Mouse (Mus musculus) hindbrain, embryonic 10.5 days (tissue): ENCODE results near the gene Drd4. TPM values are rescaled to one million over a fixed set of nuclear protein-coding genes. Genes with fewer than 3 reads are reported as not detected.

Experiments used
- DNase-seq: peaks from one replicate; pipeline ENCODE4 v3.0.0-alpha.2; 2017; ENCODE audit warnings: low spot score
- H3K27ac ChIP-seq: fragments of 300-500 bp; sonication (generic); 2 replicates; pipeline ENCODE4 v1.5.1; 2016; ENCODE audit warnings: mild to moderate bottlenecking, moderate library complexity
- H3K27me3 ChIP-seq: fragments of 300-500 bp; sonication (generic); 2 replicates; pipeline ENCODE4 v1.6.1; 2016; ENCODE audit warnings: mild to moderate bottlenecking; ENCODE audit not compliant: poor library complexity, insufficient read depth, severe bottlenecking
- H3K36me3 ChIP-seq: fragments of 300-500 bp; sonication (generic); 2 replicates; pipeline ENCODE4 v1.6.1; 2016; ENCODE audit warnings: mild to moderate bottlenecking, moderate library complexity
- H3K4me1 ChIP-seq: fragments of 300-500 bp; sonication (generic); replicated peaks from 2 replicates; pipeline ENCODE4 v1.6.1; 2016; ENCODE audit warnings: mild to moderate bottlenecking
- H3K4me3 ChIP-seq: fragments of 300-500 bp; sonication (generic); 2 replicates; pipeline ENCODE4 v1.5.1; 2016; ENCODE audit warnings: mild to moderate bottlenecking, moderate library complexity
- H3K9me3 ChIP-seq: fragments of 300-500 bp; sonication (generic); 2 replicates; pipeline ENCODE4 v1.6.1; 2016; ENCODE audit warnings: mild to moderate bottlenecking, moderate library complexity
- WGBS: fragments of 180-500 bp; shearing (Covaris S2); methylation state at CpG from one replicate; pipeline ENCODE4 v1.1.7; 2016; 5-methylcytosine and 5-hydroxymethylcytosine counted together
- polyA plus RNA-seq: library from polyadenylated mRNA; unstranded; fragments of >200 nt; fragmentation: Nextera tagmentation; extraction: Ambion mirVana; gene quantifications from 2 replicates; pipeline ENCODE4 v1.2.1, GENCODE M21; 2016

Gene Drd4
- polyA plus RNA-seq, 1 experiment from 2014 or later: 0.34 TPM

DNA sequence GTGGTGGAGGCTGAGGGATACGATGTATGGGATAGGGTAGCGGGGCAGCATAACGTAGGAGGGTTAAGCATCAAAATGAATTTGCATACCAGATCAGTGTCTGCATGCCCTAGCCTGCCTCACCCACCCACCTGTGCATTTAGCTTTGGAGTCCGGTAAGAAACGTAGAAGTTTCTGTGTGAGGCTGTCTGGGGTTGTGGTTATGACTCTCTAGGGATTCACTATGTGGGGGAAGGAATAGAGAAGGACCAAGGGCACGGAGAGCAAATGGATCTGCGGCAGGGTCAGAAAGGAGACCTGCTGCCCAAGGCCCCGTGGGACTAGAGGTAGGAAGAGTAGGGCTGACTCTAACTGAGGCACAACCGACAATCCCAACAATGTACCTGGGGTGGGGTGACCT lies 16.4 kb upstream of the Drd4 start:
- no peak overlapping the region for H3K4me3 ChIP-seq
- peaks cover 30% of the 10 kb centered on the region for H3K27me3 ChIP-seq
- H3K4me1 ChIP-seq: peaks cover 34% of the 10 kb centered on the region
- WGBS: 82% methylated on average over 9 of the region's 9 CpGs
- H3K27ac ChIP-seq: no peak overlapping the region
- no peaks in the 10 kb centered on the region for H3K9me3 ChIP-seq
- H3K36me3 ChIP-seq: no peaks in the 10 kb centered on the region
- DNase-seq: no peak

DNA sequence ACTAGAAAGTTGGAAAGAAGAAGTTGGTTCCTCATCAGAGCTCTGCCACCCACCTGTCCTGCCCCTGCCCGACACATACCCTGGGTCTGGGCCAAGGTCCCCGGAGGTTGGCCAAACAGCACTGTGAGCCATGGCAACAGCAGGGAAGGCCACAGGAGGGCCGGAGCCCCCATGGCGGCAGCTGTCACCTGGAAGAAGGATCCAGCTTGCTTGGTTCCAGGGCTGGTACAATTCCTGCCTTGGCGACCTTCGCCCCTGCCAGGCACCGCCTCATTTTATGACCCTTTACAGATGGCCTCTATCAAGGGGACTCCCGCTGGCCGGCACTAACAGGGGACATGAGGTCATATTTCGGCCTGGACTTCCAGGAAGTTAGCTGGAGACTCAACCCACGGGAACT lies 15.3 kb upstream of the Drd4 start, which contains the start of gene Cdhr5:
Cdhr5 (minus strand) TSS at position 241 of the 400 bp plus-strand sequence.
- H3K9me3 ChIP-seq: no peaks in the 10 kb centered on the region
- no peak within 1 kb of the TSS for H3K4me3 ChIP-seq
- H3K36me3 ChIP-seq: no peaks in the 10 kb centered on the region
- H3K27ac ChIP-seq: 0 out of 2 replicates have a peak within 1 kb of the TSS, but pooled peaks have one; percentile 14
- DNase-seq: no peak
- peaks cover 41% of the 10 kb centered on the region for H3K4me1 ChIP-seq
- WGBS: 75% methylated on average over 11 of the region's 11 CpGs
- peaks cover 42% of the 10 kb centered on the region for H3K27me3 ChIP-seq

DNA sequence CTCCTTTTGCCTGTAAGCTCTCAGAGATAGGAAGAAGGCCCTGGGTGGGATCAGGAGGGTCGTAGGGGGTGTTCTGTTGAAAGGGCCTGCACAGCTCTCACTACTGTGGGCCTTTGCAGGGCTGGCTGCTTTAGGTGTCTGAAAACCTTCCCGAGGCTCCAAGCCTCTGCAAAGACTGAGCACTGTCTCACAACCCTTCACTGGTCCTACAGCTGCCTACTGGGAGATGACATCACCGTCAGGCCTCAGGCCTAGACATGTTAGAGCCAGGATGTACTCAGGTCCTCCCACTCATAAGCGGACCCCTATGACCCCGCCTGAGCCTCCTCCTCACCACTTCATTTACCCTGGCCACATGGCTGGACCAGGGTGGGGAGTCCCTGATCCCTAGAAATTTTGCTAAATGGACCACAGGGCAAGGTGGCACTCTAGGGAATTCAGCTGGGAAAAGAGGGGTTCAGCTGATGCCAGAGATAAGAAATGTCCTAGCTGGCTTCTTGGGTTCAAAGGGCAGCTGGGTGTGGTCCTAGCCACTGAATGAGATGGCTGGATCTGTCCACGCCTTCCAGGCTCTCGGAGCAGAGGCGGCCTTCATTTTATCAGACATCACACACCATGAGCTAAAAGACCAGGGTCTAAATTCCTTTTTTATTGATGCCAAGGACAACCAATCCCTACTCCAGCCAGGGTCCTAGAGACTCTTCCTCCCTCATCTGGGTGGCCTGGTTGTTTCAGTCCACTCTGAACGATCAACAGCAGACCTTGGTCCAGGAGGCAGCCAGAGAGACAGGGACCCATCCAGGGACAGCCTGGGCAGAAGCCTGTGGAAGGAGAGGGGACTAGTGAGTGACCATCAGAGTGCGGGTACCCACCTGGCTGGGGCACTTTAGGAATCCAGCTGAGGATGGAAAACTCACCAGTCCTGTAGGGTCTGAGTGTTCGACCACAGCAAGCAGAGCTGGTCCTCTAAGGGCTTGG lies 13.8 kb upstream of the Drd4 start:
- H3K9me3 ChIP-seq: no peaks in the 10 kb centered on the region
- peaks cover 47% of the 10 kb centered on the region for H3K27me3 ChIP-seq
- H3K4me1 ChIP-seq: peaks cover 43% of the 10 kb centered on the region
- H3K4me3 ChIP-seq: peak overlapping the region; percentile 57
- H3K36me3 ChIP-seq: no peaks in the 10 kb centered on the region
- no peak for DNase-seq
- H3K27ac ChIP-seq: peak overlapping the region; percentile 77; the same call in 1 of the 2 replicates
- 77% methylated on average over 11 of the region's 11 CpGs for WGBS

DNA sequence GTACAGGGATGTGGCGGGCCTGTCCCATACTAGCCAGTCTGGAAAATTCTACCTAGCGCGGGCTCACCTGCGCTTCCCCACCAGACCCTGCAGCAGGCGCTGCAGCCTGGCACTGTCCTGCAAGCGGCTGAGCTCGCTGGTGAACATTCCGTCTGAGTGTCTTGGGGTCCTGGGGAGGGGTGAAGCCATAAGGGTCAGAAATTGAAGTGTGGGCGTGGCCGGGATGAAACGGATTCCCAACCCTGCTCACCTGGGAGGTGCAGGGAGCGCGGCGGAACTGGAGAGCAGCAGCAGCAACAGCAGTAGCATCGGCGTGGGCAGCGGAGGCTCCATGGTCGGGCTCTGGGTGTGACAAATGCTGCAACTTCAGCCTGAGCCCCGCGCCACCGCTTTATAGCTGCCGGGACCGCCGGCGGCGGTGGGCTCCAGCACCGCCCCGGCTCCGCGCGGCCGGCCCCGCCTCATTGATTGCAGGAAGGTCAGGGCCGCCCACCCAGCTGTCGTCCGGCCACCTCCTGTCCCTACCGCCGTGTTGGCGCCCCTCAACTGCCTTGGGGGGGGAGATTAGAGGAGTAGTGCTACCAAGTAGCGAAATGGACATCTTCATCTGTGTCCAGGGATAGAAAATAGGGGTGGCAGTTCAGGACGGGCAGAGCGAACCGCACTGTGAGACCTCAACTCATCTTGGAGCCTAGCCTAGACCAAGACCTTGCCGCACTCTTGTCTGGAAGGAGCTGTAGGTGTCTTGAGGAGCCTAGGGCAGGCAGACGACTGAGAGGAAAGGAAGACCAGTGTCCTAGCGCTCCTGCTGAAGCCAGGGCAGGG lies 12.8 kb upstream of the Drd4 start, which contains the start of gene Sct:
Sct (minus strand) TSS at position 368 of the 825 bp plus-strand sequence.
- H3K9me3 ChIP-seq: no peaks in the 10 kb centered on the region

DNA sequence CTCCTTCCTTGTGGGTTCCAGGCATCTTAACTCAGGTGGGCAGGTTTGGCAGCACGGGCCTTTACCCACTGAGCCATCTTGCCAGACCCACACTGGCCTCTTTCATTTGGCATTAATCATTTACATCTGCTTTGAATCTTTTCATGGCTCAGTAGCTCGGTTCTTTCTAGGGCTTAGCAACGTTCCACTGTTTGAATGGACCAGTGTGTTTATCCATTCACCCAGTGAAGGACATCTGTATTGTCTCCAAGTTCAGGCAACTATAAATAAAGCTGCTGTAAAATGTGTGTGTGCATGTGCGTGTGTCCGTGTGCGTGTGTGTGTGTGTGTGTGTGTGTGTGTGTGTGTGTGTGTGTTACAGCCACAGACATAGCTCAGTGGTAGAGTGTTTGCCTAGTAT lies 10.4 kb upstream of the Drd4 start:
- H3K4me1 ChIP-seq: peaks cover 41% of the 10 kb centered on the region
- 70% methylated on average over 6 of the region's 6 CpGs for whole genome bisulfite sequencing
- no peak for DNase-seq

More for the DNA sequence above, 12.8 kb upstream of the Drd4 start, which contains the start of gene Sct:
- H3K27ac ChIP-seq: peak within 1 kb of the TSS; percentile 77
- H3K4me3 ChIP-seq: peak within 1 kb of the TSS; percentile 57
- H3K36me3 ChIP-seq: no peaks in the 10 kb centered on the region
- H3K27me3 ChIP-seq: peaks cover 47% of the 10 kb centered on the region
- H3K4me1 ChIP-seq: peaks cover 43% of the 10 kb centered on the region
- DNase-seq: peak; percentile 66
- WGBS: 2% methylated on average over 46 of the region's 46 CpGs

DNA sequence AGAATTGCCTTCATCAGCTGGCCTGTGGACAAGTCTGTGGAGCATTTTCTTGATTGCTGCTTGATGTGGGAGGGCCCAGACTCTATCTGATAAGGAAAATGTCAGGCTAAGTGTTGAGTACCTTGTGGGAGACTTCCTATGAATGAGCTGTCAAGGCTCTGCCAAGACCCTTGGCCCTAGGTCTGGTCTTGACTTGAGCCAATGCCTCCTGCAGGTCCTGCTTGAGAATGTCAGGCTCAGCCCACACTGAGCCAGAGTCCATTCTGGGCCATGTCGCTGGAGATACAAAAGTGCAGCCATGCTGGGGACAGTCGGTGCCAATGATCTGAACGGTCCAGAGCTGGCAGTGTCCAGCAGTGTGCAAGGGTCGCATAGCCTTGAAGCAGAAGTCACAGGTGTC lies 9.1 kb upstream of the Drd4 start:
- 89% methylated on average over 4 of the region's 4 CpGs for WGBS
- no peak for DNase-seq
- Histone ChIP-seq H3K36me3 (no peaks in the 10 kb centered on the region), H3K27me3 (peaks cover 37% of the 10 kb centered on the region), H3K27ac (no peak overlapping the region), H3K9me3 (no peaks in the 10 kb centered on the region), H3K4me3 (no peak overlapping the region), H3K4me1 (peaks cover 30% of the 10 kb centered on the region)

More for the DNA sequence above, 10.4 kb upstream of the Drd4 start:
- Histone ChIP-seq H3K27ac (no peak overlapping the region), H3K9me3 (no peaks in the 10 kb centered on the region), H3K36me3 (no peaks in the 10 kb centered on the region), H3K4me3 (no peak overlapping the region), H3K27me3 (peaks cover 47% of the 10 kb centered on the region)

DNA sequence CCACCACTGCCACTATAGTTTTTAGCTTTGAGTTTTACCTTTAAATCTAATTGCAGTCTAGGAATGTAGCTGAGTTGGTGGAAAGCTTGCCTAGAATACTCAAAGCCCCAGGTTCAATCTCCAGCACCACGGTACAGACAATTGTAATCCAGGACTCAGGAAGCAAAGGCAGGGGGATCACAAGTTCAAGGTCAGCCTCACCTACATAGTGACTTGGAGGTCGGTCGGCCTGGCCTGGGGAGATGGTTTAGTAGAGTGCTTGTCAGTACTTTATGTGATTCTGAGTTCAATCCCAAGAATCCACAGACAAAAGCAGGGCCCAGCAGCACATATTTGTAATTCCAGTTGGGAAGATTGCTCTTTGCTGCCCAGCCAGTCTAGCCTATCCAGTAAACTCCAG lies 3.8 kb upstream of the Drd4 start:
- Histone ChIP-seq H3K27ac (no peak overlapping the region), H3K9me3 (no peaks in the 10 kb centered on the region), H3K36me3 (no peaks in the 10 kb centered on the region), H3K4me1 (peaks cover 17% of the 10 kb centered on the region), H3K4me3 (no peak overlapping the region), H3K27me3 (peaks cover 48% of the 10 kb centered on the region)
- DNase-seq: no peak
- WGBS: 90% methylated on average over 3 of the region's 3 CpGs

DNA sequence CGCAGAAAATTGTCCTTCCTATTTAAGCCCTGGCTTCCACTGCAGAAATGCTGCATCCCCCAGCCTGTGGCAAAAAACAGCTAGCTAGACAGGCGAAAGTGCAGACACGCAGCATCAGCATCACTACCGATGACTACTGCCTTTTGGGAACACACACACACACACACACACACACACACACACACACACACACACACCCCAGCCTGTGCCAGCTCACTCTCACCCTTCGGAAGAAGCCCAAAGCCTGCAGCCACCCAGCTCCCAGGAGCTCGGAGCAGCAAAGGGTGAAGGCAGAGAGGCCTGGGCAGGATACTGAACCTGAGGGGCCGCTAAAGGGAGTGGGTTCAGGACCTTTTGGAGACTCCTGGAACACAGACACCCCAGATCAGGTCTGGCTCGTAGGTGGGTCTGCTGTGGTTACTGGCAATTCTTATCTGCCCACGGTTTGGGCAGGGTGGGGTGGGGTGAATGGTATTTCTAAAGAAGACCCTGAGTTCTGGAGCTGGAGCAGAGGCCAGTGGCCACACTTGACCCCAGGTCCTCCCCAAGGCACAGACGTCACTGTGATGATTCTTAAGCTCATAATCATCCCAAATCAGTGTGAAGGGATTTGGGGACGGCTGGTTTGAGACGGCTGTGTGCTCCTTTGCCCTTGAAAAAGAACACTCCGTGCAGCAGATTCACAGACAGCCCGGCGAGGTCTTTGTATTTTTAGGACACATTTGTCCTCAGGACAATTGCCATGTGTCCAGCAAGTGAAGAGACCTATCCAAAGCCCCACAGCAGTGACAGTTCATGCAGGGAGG lies 980 bp downstream of the Drd4 start:
- Histone ChIP-seq H3K36me3 (peaks cover 15% of the 10 kb centered on the region), H3K27ac (peak overlapping the region; percentile 83; the same call in 1 of the 2 replicates), H3K9me3 (no peaks in the 10 kb centered on the region), H3K4me3 (peak overlapping the region; percentile 58), H3K4me1 (peaks cover 40% of the 10 kb centered on the region), H3K27me3 (peaks cover 91% of the 10 kb centered on the region)
- peak; percentile 43 for DNase-seq
- whole genome bisulfite sequencing: 27% methylated on average over 15 of the region's 15 CpGs

DNA sequence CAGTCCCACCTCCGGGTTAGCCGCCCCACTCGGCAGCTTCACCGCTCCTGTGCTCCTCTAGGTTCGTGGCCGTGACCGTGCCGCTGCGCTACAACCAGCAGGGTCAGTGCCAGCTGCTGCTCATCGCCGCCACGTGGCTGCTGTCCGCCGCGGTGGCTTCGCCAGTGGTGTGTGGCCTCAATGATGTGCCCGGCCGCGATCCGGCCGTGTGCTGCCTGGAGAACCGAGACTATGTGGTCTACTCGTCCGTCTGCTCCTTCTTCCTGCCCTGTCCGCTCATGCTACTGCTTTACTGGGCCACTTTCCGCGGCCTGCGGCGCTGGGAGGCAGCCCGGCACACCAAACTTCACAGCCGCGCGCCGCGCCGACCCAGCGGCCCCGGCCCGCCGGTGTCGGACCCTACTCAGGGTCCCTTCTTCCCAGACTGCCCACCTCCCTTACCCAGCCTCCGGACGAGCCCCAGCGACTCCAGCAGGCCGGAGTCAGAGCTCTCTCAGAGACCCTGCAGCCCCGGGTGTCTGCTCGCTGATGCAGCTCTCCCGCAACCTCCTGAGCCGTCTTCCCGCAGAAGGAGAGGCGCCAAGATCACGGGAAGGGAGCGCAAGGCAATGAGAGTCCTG lies 2.2 kb downstream of the Drd4 start:
- under 1% methylated on average over 53 of the region's 53 CpGs for WGBS
- peaks cover 40% of the 10 kb centered on the region for H3K4me1 ChIP-seq
- no peaks in the 10 kb centered on the region for H3K9me3 ChIP-seq
- peak; percentile 69 for DNase-seq
- peaks cover 80% of the 10 kb centered on the region for H3K27me3 ChIP-seq
- peak overlapping the region; percentile 47 for H3K4me3 ChIP-seq
- peaks cover 21% of the 10 kb centered on the region for H3K36me3 ChIP-seq
- H3K27ac ChIP-seq: peak overlapping the region; percentile 66

DNA sequence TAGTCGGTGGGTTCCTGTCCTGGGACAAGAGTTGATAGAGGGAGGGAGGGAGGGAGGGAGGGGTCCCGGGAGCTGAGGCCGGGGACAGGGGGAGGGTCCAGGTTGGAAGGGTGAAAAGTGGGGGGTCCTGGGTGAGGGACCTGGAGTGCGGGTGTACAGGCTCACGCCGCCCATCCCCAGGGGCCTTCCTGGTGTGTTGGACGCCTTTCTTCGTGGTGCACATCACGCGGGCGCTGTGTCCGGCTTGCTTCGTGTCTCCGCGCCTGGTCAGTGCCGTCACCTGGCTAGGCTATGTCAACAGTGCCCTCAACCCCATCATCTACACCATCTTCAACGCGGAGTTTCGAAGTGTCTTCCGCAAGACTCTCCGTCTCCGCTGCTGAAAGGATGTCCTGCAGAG lies 2.7 kb downstream of the Drd4 start:
- H3K9me3 ChIP-seq: no peaks in the 10 kb centered on the region
- peak; percentile 29 for DNase-seq
- 8% methylated on average over 22 of the region's 22 CpGs for WGBS
- peaks cover 27% of the 10 kb centered on the region for H3K36me3 ChIP-seq
- H3K4me1 ChIP-seq: peaks cover 40% of the 10 kb centered on the region
- H3K27me3 ChIP-seq: peaks cover 78% of the 10 kb centered on the region
- H3K4me3 ChIP-seq: peak overlapping the region; percentile 47
- peak overlapping the region; percentile 66; the same call in 1 of the 2 replicates for H3K27ac ChIP-seq

DNA sequence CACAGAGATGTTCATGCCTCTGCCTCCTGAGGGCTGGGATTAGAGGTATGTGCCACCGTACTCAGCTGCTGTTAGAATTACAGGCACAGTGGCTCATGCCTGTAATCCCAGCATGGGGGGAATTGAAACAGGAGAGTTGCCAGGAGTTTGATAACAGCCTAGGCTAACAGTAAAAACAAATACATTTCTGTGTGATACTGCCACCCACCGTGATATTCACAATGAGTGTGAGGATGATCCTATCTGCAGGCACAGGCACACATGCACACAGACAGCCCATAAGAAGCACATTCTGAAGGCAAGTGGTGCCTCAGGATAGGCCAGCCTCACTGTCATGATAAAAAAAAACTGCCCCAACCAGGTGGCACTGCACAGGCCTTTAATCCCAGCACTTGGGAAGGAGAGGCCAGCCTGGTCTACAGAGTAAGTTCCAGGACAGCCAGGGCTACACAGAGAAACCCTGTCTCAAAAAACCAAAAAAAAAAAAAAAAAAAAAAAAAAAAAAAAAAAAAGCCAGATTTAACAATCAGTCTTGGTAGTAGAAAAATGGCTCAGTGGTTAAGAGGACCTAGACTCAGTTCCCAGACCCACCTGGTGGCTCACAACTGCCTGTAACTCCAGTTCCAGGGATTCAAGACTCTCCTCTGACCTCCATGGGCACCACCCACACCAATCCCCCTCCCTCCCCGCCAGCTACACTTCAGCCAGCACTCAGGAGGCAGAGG lies 6.3 kb downstream of the Drd4 start:
- no peak overlapping the region for H3K27ac ChIP-seq
- peaks cover 63% of the 10 kb centered on the region for H3K36me3 ChIP-seq
- H3K4me1 ChIP-seq: peaks cover 22% of the 10 kb centered on the region
- H3K27me3 ChIP-seq: peaks cover 42% of the 10 kb centered on the region
- 94% methylated on average over 3 of the region's 3 CpGs for WGBS
- DNase-seq: no peak
- H3K4me3 ChIP-seq: no peak overlapping the region
- no peaks in the 10 kb centered on the region for H3K9me3 ChIP-seq
